Mouse (Mus musculus) T-helper 1 cell (primary cell): ENCODE measurements at regions not wholly inside any gene's neighbourhood (a gene's known extent, or its start where the extent isn't known, plus 50 kb on each side); places are given as distances from the start of the nearest gene placed in this dataset.

Experiments
- in situ Hi-C: fragments of 300-600 bp; cut with MboI, MseI; formaldehyde crosslinking; loops from one replicate; pipeline ENCODE4 v1.15.1; 2025; ENCODE audit warnings: high pct_unique_total_duplicates

DNA sequence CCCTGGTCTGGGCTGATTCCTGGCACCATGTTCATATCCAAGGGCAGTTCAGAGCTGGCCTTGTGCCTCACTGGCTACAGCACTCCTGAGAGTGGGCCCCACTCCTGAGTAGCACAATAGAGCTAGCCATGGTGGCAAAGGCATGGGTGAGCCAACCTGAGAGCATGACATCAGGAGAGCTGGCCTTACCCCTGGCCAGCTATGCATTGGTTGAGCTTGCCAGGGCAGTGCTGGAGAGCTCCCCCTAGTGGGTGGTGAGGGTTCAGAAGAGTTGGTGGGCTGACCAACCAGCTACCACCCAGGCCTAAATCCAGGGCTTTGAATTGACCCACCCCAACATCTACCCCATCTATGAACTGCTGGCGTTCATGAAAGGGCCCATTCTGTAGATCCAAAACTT lies 106.0 kb upstream of the Usp24 start:
- in situ Hi-C loops: no loop called here

DNA sequence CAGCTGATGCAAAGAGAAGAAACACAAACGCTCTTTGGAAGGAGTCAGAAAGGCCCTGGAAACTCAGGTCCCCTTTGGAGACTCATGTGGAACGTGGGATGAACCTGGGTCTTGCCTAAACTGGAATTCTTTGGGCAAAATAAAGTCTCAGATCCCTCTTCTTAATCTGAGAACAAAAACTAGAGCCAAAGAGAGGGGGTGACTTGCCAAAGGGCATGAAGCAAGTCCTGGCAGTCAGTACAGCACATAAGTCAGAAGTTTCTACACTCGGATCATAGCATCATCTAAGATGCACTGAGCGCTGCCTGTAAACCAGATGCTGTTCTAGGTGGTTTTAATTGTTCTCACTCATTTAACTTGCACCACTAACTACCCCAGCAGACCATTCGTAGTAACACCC lies 101.8 kb upstream of the Usp24 start:
- in situ Hi-C loops: no loop called here

- in situ Hi-C loops: loop anchor here (10.0 kb wide), 1 partner anchor 1056 kb away; no protein-coding TSS in a partner anchor
Observed at GRCm38 (mm10) chr4:106220621-106221020, 95.4 kb upstream of the Usp24 start.

GRCm38 (mm10) chr4:106225184-106225862 lies 90.7 kb upstream of the Usp24 start:
- in situ Hi-C loops: loop anchor here (5.0 to 10.0 kb wide), 2 partner anchors 152 to 1061 kb away; no protein-coding TSS in a partner anchor

DNA sequence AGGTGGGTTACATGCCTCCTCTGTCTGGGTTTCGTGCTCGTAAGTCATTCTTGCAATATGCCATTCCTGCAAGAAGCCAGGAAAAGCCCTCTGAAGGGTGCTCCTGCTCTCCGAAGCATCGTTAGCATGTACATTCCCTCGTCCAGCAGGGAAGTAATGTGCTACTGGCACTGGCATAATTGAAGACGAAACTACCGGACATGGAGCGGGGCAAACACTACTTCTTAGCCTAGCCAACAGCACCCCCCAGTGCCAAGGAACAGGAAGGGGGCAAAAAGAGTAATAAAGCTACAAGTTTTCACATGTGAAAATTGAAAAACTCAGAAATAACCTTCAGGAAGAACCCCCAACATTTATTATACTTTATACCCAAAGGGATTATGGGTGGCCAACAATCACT lies 88.6 kb upstream of the Usp24 start:
- in situ Hi-C loops: loop anchor here (5.0 to 10.0 kb wide), 2 partner anchors 150 to 1063 kb away; no protein-coding TSS in a partner anchor

DNA sequence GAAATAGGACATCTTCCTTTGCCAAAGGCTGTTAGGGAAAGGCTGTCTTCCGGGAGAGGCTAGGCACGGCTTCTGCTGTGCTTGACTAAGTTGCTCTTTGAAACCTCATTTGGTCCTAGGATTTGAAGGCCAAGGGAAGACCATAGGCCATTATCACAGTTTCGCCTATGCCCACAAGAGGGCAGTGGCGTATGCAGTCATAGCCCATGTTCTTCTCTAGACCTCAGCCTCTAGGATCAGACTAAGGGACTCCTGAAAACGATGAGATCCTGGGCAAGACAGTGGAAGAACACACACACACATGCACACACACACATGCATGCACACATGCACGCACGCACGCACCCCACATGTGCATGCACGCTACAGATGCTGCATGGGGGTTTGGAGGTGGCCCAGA lies 87.5 kb upstream of the Usp24 start:
- in situ Hi-C loops: loop anchor here (5.0 to 10.0 kb wide), 2 partner anchors 149 to 1064 kb away; no protein-coding TSS in a partner anchor

DNA sequence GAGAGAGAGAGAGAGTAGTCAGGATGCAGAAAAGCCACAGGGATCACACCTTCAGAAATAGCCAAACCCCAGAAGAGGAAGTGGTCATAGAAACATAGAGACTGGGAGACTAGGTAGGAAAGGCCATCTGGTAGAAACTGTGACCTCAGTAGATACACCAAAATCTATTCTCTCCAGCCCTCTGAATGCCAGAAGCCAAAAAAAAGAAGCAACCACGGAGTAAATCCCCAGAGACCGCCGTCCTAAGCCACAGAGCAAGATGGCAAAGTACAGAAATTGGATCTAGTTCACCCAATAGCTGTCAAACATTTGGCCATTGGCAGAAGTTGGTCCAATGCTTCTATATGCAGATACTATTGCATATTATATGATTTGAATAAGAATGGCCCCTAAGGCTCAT lies 86.5 kb upstream of the Usp24 start:
- in situ Hi-C loops: loop anchor here (5.0 to 10.0 kb wide), 2 partner anchors 148 to 1065 kb away; no protein-coding TSS in a partner anchor

DNA sequence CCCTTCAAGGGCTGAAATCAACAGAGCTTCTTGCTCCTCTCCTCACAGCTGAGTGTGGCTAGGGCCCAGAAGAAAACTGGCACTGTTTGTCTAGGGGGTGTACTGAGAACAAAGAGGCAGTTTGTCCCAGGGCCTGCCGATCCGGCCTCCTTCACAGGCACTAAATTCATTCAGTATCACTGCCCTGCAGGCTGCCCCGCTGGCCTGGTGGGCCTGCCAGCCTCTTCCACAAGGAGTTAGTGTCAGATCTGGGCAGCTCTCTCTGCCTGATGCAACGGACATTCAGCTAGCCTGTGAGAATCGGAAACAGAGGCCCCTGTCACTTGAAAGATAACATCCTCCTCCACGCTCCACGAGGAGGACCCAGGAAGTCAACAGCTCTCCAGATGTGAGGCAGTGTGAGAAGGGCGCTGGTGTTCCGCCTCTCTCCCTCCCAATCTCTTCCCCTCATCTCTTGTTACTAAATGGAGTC lies 83.5 kb upstream of the Usp24 start:
- in situ Hi-C loops: no loop called here

GRCm38 (mm10) chr4:106244384-106244819 lies 71.6 kb upstream of the Usp24 start:
- in situ Hi-C loops: no loop called here

DNA sequence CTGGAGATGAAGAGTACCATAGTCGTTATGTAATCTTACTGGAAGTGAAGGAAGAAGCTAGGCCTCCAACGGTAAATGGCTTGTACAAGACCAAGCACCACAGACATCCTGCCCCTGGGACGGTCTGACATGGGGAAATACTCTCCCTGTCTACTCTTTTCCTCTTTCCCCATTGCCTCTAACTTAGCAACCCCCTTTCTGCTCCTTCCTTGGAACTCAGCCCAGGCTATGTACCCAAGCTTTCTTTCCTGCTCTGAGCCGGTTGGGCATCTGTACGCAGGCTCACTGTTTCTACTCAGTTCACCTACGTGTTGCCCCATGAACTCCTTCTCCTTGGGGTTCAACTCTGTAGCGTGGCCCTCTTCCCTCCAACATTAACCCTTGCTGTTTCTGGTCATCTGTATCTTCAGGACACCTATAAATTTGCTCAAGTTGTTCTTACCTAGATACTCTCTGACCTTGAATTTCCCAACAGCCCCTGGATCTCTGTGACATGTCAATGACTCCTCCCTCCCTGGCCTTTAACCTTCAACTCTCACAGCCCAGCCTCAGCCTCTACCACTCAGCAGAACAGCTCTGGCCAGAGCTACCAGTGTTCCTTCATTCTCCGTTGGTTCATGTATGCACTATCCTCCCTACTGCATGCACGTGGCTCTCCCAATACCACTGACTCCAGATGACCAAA lies 71.0 kb upstream of the Usp24 start:
- in situ Hi-C loops: loop anchor here (5.0 kb wide), 1 partner anchor 82 kb away; no protein-coding TSS in a partner anchor

DNA sequence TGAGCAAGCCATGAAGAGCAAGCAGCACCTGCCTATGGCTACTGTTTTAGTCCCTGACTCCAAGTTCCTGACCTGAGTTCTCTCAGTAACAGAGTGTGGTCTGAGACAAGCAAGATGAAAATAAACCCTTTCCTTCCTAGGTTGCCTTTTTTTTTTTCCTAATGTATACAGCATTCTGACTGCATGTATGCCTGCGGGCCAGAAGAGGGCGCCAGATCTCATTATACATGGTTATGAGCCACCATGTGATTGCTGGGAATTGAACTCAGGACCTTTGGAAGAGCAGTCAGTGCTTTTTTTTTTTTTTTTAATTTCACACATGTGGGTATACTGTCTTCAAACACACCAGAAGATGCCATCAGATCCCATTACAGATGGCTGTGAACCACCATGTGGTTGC lies 69.3 kb upstream of the Usp24 start:
- in situ Hi-C loops: loop anchor here (5.0 kb wide), 1 partner anchor 81 kb away; no protein-coding TSS in a partner anchor

DNA sequence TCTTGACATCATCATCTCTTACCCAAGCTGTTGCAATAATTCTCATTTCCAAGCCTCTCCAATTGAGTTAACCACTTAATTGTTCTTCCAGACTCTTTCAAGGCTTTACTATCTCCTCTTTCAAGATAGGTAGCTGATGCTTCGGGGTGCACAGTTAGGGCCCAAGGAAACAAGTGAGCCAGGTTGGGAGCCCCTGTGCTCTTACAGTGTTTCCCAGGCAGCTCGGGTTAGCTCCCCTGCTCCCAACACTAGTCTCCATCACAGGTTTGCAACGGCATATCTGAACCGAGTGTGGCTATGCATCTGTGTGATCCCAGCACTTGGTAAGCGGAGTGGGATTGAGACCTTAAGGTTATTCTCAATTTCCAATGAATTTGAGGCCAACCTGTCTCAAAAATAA lies 68.6 kb upstream of the Usp24 start:
- in situ Hi-C loops: loop anchor here (5.0 kb wide), 1 partner anchor 80 kb away; no protein-coding TSS in a partner anchor

DNA sequence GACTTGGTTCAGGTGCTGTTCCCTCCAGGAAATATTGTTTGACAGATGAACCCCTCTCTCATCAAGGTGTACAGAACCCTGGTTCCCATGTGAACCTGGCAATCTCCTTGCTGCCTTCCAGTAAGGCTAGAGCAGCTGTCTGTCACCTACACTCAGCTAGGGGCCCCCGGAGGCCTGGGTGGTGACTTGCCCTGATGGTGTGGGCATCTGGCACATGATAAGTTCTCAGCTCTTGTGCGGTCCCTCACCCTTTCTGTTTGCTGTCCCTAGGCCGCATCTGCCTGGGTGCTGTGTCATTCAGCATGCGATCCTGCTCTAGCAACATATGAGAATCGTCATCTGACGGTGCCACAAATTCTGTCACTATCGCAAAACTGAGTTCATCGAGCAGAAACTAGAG lies 67.7 kb upstream of the Usp24 start:
- in situ Hi-C loops: loop anchor here (5.0 kb wide), 1 partner anchor 79 kb away; no protein-coding TSS in a partner anchor

DNA sequence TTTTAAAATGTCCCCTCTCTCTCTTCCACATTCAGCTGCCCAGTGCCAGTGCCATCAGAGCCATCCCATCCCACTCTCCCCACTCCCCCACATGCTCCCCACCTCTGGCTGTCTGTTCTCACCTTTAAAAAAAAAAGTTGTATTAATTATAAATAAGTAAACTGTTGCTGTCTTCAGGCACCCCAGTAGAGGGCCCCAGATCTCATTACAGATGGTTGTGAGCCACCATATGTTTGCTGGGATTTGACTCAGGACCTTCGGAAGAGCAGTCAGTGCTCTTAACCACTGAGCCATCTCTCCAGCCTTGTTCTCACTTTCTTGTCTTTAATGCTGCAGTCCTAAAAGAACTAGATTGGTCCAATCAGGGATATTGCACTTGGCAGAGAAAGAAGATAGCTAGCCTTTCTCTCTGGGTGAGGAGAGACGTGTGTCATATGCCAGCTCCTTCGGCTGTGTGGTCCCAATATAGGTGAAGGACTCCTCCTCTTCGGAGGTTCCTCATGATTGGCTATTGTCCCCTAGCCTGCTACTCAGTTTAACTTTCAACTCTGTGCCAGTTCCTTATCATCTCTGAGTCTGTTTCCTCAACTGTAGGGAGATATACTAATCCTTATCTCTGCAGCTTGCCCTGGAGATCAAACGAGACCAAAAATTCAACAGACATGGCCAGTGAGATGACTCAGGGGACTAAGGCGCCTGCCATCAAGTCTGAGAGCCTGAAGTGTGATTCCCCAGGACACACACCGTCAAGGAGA lies 66.8 kb upstream of the Usp24 start:
- in situ Hi-C loops: loop anchor here (5.0 kb wide), 1 partner anchor 78 kb away; no protein-coding TSS in a partner anchor

- in situ Hi-C loops: no loop called here
Observed at GRCm38 (mm10) chr4:106250048-106250447, 66.0 kb upstream of the Usp24 start.

DNA sequence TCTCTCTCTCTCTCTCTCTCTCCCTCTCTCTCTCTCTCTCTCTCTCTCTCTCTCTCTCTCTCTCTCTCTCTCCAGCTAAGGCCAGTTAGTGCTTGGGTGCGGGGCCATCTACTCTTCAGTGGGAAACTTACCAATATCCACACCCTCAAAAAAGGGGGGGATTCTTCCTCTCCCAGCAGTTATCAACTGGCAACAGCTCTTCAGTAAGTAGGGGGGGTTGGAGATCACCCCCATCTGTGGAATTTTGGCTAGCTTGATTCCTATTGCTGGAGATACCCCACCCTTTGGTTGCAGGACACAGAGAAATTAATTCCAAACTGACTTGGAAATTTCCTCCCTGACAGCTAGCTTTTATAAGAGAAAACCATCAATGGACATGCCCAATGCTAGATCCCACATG lies 64.6 kb upstream of the Usp24 start:
- in situ Hi-C loops: no loop called here

- in situ Hi-C loops: no loop called here
Observed at GRCm38 (mm10) chr4:106252946-106253345, 63.1 kb upstream of the Usp24 start.

DNA sequence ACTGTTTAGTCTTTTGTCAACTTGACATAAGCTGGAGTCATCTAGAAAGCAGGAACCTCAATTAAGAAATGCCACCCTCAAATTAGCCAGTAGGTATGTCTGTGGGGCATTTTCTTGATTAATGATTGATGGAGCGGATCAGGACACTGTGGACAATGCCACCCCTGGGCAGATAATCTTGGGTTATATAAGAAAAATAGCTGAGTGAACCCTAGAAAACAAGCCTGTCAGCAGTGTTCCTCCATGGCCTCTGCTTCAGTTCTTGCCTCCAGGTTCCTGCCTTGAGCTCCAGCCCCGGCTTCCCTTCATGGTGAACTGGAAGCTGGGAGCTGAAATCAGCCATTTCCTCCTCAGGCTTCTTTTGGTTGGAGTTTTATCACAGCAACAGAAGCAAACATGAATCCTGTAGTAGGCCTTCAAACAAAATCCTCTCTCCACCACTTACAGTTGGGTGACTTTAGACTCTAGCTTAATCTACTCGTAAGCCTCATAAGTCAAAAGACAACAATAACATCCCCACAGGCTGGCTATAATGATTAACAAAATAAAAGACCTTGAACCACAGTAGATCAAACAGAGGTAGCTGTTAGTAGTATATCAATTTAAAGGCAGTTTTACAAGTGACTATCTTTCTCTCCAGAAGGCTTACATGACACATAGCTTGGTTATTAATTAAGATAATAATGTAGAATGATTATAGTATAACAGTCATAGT lies 61.1 kb upstream of the Usp24 start:
- in situ Hi-C loops: no loop called here

DNA sequence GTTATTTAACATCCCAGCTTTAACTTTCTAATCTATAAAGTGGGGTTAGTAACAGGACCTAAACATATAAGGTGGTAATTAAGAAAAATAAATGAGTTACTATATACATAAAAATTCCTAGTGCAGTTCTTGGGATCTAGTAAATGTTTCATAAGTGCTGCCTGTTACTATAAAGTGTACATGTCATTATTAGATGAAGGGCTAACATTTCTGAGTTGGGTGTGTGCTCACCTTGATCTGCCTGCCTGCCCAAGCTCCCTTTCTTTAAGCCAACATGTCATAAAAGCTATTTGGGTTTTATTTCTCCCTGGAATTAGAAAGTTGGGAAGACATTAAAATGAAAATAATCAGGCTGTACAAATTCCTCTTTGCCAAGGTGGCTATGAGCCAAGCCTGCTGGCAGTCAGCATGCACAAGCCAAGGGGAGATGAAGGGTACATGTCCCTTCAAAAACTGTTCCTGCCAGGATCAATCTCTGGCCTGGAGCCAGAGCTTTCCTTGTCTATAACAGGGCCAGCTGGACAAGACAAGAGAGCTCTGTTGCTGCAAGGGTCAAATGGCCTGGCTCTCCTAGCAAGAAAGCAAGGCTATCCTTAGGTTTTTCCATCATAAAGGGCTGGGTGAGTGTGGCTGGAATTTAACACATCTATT lies 59.9 kb upstream of the Usp24 start:
- in situ Hi-C loops: no loop called here

DNA sequence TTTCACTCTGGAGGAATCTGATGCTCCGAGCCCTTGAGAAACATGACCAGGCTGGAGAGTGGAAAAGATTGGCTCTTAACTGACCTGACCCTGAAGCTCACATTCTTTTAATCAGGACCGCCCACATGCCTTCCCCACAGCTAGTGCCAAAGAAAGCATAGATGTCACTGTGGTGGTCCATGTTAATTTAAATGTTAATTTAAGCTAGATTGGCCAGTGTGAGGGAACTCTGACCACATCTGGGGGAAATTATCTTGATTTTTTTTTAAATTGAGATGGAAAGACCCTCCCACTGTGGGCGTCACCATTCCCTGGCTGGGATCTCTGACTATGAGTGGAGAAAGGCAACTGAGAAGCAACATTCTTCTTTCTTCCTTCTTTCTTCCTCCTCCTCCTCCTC lies 54.6 kb upstream of the Usp24 start:
- in situ Hi-C loops: no loop called here
